Mouse (Mus musculus): ENCODE data around the gene Ipo4. TPM values are rescaled to one million over a fixed set of nuclear protein-coding genes. Genes with fewer than 3 reads are reported as not detected.

The Ipo4 gene
- polyA plus RNA-seq, 1 experiment from 2014 or later, result 68.5 TPM

DNA sequence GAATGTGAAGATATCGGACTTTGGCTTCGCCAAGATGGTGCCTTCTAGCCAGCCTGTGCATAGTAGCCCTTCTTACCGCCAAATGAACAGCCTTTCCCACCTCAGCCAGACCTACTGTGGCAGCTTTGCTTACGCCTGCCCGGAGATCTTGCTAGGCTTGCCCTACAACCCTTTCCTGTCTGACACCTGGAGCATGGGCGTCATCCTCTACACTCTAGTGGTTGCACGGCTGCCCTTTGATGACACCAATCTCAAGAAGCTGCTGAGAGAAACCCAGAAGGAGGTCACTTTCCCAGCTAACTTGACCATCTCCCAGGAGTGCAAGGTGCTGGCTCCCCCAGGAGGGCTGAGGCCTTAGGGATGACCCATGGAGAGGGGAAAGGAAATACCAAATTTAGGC lies 15.8 kb upstream of the Ipo4 start:
- no peak for ATAC-seq (ENCODE audit: low FRiP score)
- H3K27ac ChIP-seq, result no peak overlapping the region
- WGBS, result 88% methylated on average over 7 of the region's 7 CpGs

DNA sequence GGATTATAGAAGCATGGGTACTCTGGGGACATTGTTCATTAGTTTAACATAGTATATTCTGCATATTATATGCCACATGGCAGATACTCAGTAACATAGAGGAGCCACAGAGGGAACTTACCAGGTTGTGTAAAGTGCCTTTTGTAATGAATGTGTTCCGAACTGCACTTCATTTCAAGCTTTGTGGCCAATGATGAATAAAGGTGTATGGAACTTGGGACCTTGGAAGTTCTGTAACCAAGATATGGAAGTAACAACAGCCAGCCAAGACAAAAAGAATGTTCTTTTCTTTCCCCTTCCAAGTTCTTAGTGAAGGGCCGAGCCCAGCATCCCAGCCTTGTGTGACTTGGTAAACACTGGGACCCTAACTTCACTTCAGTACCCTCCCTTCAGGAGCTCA lies 14.1 kb upstream of the Ipo4 start, which contains the start of gene Tssk4:
TSS of gene Tssk4 (plus strand) at position 301 of the 400 bp plus-strand sequence.
- peaks cover 4% of the 10 kb centered on the region; the same call in 1 of the 2 replicates for H3K36me3 ChIP-seq (replicated peaks)
- no peak for ATAC-seq (ENCODE audit: low FRiP score)
- no peaks in the 10 kb centered on the region for H3K27me3 ChIP-seq
- H3K9ac ChIP-seq, result no peak within 1 kb of the TSS
- no peaks in the 10 kb centered on the region for H3K9me3 ChIP-seq
- peaks cover 5% of the 10 kb centered on the region for H3K4me1 ChIP-seq
- no peak within 1 kb of the TSS for H3K4me3 ChIP-seq (replicated peaks)
- 93% methylated on average over 2 of the region's 2 CpGs for WGBS
- H3K4me2 ChIP-seq, result no peak within 1 kb of the TSS
- H3K27ac ChIP-seq, result no peak within 1 kb of the TSS

More for the DNA sequence above, 15.8 kb upstream of the Ipo4 start:
- peaks cover under 1% of the 10 kb centered on the region; the same call in 1 of the 2 replicates for H3K36me3 ChIP-seq (replicated peaks)
- H3K4me1 ChIP-seq, result no peaks in the 10 kb centered on the region
- no peak overlapping the region for H3K4me2 ChIP-seq
- no peaks in the 10 kb centered on the region for H3K27me3 ChIP-seq
- H3K9me3 ChIP-seq, result no peaks in the 10 kb centered on the region
- H3K9ac ChIP-seq, result no peak overlapping the region
- H3K4me3 ChIP-seq (replicated peaks), result no peak overlapping the region

DNA sequence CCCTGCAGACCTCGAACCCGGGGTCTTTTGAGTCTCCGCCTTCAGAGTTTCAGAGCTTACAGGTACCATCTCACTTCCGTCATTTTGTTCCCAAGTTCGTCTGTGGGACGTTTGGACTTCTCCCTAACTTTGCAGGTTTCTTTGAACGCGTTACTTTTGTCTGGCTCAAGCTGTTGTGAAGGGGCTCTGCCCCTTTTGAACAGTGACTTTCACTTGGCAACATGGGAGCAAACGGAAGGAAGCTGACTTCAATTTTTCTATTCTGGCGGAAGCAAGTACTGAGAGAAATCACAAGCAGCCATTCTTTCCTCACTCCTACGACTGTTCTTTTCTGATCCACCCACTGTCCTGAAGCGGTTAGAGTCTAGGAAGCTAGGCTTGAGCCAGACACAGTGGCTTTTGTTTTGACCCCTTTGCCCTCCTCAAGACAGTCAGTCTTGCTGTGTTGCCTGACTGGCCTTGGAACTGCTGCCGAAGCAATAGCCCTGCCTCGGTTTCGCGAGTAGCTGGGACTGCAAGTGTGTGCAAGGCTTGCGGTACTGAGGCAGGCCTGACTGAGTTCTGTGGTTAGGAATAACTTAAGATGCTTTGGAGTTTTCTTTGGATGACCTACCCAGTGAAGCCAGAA lies 8.6 kb upstream of the Ipo4 start:
- no peak overlapping the region for H3K27ac ChIP-seq
- WGBS, result 33% methylated on average over 17 of the region's 17 CpGs
- peak overlapping the region; percentile 90 for H3K9ac ChIP-seq
- ATAC-seq (ENCODE audit: low FRiP score), result no peak
- peak overlapping the region; percentile 92 for H3K4me3 ChIP-seq (replicated peaks)
- no peaks in the 10 kb centered on the region for H3K27me3 ChIP-seq
- peaks cover 24% of the 10 kb centered on the region for H3K36me3 ChIP-seq (replicated peaks)
- no peaks in the 10 kb centered on the region for H3K9me3 ChIP-seq
- H3K4me2 ChIP-seq, result peak overlapping the region; percentile 90
- H3K4me1 ChIP-seq, result peaks cover 25% of the 10 kb centered on the region

DNA sequence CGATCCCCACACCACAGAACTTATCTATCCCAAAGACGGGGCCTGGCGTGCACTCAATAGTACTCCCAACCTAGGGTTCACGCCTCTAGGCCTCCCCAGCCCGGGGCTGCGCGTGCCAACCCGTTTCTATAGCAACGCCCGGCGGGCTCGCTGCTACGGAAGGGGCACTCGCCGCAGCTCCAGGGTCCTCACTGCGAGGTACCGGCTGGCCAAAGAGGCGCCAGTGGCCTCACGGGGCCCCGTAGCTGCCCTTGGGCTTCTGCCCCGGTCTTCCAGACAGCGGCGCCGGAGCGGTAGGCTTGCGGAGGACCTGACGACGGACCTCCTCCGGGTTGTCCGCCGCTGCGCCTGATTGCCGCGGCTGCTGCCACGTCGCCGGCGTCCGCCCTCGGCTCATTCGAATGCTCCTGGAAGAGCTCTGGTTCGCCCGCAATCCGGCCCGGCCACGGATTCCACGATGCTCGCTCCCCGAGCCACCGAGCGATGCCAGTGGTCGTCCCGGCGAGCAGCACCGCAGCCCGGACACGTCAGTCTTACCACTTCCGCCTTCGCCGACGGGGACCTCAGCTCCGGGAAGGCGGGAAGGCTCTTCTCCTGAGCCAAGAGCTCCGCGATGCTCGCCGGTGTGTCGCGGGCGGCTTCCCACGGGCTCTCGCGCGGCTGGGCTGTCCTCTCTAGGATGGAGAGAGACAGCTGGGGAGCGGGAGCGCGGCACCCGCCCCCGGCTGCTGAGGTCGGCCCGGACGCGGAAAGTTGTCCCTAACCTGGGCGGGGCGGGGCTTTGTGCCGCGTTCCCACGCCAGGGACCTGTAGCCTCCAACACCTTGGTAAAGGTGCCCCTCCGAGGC lies 7.5 kb upstream of the Ipo4 start, which contains the start of gene Tm9sf1:
TSS of gene Tm9sf1 (minus strand) at position 747 of the 848 bp plus-strand sequence.
- under 1% methylated on average over 87 of the region's 89 CpGs for WGBS
- Histone ChIP-seq H3K9ac (peak within 1 kb of the TSS; percentile 90), H3K4me1 (peaks cover 25% of the 10 kb centered on the region), H3K27ac (peak within 1 kb of the TSS; percentile 94), H3K4me2 (peak within 1 kb of the TSS; percentile 90), H3K4me3 (replicated peaks) (peak within 1 kb of the TSS; percentile 92), H3K36me3 (replicated peaks) (peaks cover 35% of the 10 kb centered on the region), H3K27me3 (no peaks in the 10 kb centered on the region), H3K9me3 (no peaks in the 10 kb centered on the region)
- ATAC-seq (ENCODE audit: low FRiP score), result peak; percentile 90

DNA sequence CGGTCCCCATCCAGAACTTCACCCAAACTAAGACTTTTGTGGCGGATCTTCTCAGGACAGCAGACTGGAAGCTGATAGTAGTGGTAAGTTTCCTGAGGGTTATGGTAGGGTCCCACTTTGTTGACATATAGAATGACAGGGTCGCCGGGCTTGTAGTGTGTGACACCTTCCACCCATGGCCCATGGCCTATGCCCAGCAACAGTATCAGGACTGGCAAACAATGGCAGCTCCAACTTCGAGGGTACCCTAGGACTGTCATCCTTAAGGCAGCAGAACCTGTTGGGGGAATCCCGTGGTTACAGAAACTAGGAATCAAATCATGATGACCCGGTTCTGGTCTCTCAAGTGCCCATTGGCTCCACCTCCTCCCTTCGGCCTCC lies 6.9 kb upstream of the Ipo4 start:
- peaks cover 41% of the 10 kb centered on the region for H3K36me3 ChIP-seq (replicated peaks)
- no peaks in the 10 kb centered on the region for H3K9me3 ChIP-seq
- H3K4me2 ChIP-seq, result peak overlapping the region; percentile 90
- H3K27me3 ChIP-seq, result no peaks in the 10 kb centered on the region
- WGBS, result 26% methylated on average over 8 of the region's 8 CpGs
- H3K4me3 ChIP-seq (replicated peaks), result peak overlapping the region; percentile 92
- peaks cover 25% of the 10 kb centered on the region for H3K4me1 ChIP-seq
- peak overlapping the region; percentile 90 for H3K9ac ChIP-seq
- H3K27ac ChIP-seq, result peak overlapping the region; percentile 94
- ATAC-seq (ENCODE audit: low FRiP score), result peak; percentile 59

DNA sequence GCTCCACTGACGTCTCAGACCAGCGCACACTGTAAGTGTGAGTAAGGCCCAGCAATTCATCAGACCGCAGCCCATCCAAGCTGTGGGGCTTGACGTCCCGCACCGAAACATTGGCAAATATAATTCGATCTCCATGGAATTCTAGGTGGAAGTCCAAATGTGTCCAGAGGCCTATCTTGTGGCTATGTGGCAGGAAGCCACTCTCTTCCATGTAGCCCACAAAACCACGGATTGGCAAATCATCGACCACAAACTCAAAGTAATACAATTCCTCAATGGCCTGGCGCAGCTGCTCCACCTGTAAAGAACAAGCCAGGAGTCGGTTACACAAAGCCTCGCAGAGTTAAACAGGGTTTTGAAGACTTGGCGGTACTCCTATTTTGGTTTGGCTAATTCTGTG lies 5.5 kb upstream of the Ipo4 start:
- H3K9me3 ChIP-seq, result no peaks in the 10 kb centered on the region
- H3K9ac ChIP-seq, result no peak overlapping the region
- H3K4me1 ChIP-seq, result peaks cover 26% of the 10 kb centered on the region
- peaks cover 49% of the 10 kb centered on the region for H3K36me3 ChIP-seq (replicated peaks)
- H3K27ac ChIP-seq, result no peak overlapping the region
- H3K4me3 ChIP-seq (replicated peaks), result no peak overlapping the region
- no peak overlapping the region for H3K4me2 ChIP-seq
- no peaks in the 10 kb centered on the region for H3K27me3 ChIP-seq
- 92% methylated on average over 13 of the region's 13 CpGs for WGBS
- ATAC-seq (ENCODE audit: low FRiP score), result no peak

DNA sequence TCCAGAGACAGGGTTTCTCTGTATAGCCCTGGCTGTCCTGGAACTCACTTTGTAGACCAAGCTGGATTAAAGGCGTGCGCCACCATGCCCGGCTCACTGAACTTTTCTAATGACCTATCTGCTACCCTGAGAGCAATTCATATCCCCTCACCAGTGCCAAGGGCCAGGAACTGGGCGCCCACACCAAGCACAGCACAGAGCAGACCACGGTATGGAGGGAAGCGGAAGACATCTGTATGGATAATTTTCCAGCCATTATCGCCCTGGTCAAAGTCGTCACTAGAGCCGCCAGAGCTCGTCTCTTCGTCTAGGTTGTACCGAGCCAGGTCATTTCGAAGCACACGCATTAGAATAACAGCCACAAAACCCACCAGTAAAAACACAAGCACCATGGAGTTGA lies 5.1 kb upstream of the Ipo4 start:
- H3K4me1 ChIP-seq, result peaks cover 30% of the 10 kb centered on the region
- ATAC-seq (ENCODE audit: low FRiP score), result no peak
- 97% methylated on average over 14 of the region's 14 CpGs for WGBS
- no peak overlapping the region for H3K4me2 ChIP-seq
- H3K27me3 ChIP-seq, result no peaks in the 10 kb centered on the region
- H3K36me3 ChIP-seq (replicated peaks), result peaks cover 47% of the 10 kb centered on the region
- H3K4me3 ChIP-seq (replicated peaks), result no peak overlapping the region
- no peak overlapping the region for H3K9ac ChIP-seq
- no peaks in the 10 kb centered on the region for H3K9me3 ChIP-seq
- H3K27ac ChIP-seq, result no peak overlapping the region

DNA sequence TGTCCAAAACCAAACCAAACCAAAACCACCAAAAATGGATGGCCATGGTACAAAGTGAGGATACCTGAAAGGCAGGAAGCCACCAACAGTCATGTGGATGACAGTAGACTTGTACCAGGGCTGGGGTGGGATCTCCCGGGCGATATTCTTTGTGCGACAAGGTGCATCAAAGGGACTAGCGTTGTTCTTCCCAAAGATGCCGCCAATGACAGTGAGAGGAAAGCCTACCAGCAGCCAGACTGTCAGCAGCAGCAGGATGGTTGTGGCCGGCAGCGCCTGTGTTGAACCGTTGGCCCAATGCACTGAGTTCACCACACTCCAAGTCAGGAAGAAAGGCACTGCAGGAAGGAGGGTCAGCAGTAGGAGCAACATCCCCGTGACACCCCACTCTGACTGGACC lies 2.0 kb upstream of the Ipo4 start, which contains the start of gene Gm49378:
TSS of gene Gm49378 (minus strand) at position 101 of the 400 bp plus-strand sequence.
- H3K27me3 ChIP-seq, result no peaks in the 10 kb centered on the region
- peaks cover 27% of the 10 kb centered on the region for H3K4me1 ChIP-seq
- no peak within 1 kb of the TSS for H3K9ac ChIP-seq
- peaks cover 63% of the 10 kb centered on the region for H3K36me3 ChIP-seq (replicated peaks)
- no peak for ATAC-seq (ENCODE audit: low FRiP score)
- WGBS, result 92% methylated on average over 9 of the region's 9 CpGs
- H3K4me2 ChIP-seq, result no peak within 1 kb of the TSS
- H3K9me3 ChIP-seq, result no peaks in the 10 kb centered on the region
- H3K27ac ChIP-seq, result no peak within 1 kb of the TSS
- no peak within 1 kb of the TSS for H3K4me3 ChIP-seq (replicated peaks)

DNA sequence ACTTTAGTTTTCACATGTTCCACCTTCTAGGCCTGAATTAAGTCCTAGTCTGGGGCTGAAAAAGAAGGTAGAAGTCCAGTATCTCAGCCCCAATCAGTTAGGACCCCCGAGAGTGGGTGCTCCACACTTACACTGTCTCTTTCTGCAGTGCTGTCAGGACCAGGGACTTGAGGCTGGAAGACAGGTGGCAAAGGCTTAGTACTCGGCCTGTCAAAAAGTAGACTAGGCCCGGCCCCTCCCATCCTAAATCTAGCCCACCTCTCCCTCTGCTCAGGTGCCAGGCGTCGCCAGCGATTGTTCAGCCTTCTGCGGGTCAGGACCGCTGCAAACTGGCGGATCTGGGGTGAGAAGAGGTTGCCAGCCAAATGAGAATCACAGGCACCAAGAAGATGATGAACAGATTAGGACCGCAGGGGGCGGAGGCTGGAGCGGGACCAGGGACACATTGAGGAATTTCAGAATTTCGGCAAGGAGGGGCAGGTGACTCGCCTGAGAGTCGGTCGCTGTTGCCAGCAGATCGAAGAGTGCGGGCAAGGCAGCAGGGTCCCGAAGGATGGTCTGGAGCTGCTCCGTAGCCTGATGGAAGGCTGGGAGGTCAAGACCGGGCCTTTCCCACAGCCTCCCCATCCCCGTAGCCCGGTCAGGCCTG lies 759 bp downstream of the Ipo4 start:
- peak; percentile 5 for ATAC-seq (ENCODE audit: low FRiP score)
- H3K4me2 ChIP-seq, result peak overlapping the region; percentile 91
- no peaks in the 10 kb centered on the region for H3K27me3 ChIP-seq
- peak overlapping the region; percentile 80 for H3K27ac ChIP-seq
- H3K9me3 ChIP-seq, result no peaks in the 10 kb centered on the region
- WGBS, result 4% methylated on average over 23 of the region's 23 CpGs
- H3K36me3 ChIP-seq (replicated peaks), result peaks cover 77% of the 10 kb centered on the region
- peak overlapping the region; percentile 68 for H3K4me3 ChIP-seq (replicated peaks)
- H3K9ac ChIP-seq, result peak overlapping the region; percentile 82
- peaks cover 18% of the 10 kb centered on the region for H3K4me1 ChIP-seq

DNA sequence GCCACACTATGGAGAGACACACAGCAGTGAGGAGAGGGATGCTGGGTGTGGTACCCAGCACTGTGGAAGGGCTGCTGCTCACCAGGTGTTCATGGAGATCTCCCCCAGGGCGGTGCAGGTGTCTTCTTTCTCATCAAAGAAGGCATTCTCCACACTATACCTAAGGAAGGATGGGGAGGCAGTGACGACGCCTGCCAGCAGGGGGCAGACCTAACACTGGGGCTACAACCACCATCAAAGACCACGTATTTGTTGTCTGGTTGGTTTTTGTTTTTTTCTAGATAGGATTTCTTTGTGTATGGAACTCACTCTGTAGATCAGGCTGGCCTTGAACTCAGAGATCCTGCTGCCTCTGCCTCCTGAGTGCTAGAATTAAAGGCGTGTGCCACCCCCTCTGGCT lies 6.4 kb downstream of the Ipo4 start:
- Histone ChIP-seq H3K4me1 (peaks cover 4% of the 10 kb centered on the region; the same call in 1 of the 2 replicates), H3K27ac (no peak overlapping the region), H3K36me3 (replicated peaks) (peaks cover 99% of the 10 kb centered on the region), H3K9me3 (no peaks in the 10 kb centered on the region), H3K27me3 (no peaks in the 10 kb centered on the region), H3K4me3 (replicated peaks) (no peak overlapping the region), H3K9ac (no peak overlapping the region), H3K4me2 (no peak overlapping the region)
- ATAC-seq (ENCODE audit: low FRiP score), result no peak
- WGBS, result 59% methylated on average over 5 of the region's 5 CpGs

DNA sequence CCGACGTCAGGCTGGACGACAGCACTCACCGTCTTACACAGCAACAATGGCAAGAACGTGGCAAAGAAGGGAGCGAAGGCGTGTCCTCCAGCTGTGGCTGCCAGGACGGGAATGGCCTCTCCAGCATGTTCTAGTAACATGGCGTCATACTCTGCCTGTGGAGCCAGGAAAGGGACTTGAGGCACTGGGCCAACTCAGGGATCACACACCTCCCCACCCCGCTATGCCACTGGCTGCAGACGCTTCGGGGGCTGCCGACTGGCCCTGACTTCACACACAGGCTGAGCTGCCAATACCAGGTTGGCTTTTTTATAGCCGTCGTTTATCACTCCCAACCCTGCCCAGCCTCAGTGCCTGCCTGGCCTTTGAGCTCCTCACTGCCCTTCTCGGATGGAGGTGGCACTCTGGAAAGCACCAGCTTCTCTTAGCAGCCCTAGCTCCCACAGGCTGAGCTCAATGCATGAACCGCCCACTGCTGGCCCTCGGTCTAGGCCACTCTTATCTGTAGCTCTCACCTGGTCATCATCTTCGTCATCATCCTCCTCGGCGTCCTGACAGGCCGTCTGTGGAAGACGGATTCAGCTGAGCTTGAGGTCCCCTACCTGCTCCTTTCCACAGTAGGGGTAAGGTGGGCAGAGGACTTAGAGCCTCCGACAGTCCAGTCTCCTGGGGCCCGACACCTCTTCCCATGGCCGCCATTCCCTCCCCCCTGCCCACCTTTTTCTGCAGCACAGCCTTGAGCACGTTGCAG lies 7.5 kb downstream of the Ipo4 start:
- no peak overlapping the region for H3K4me2 ChIP-seq
- H3K4me1 ChIP-seq, result no peaks in the 10 kb centered on the region
- no peak overlapping the region for H3K4me3 ChIP-seq (replicated peaks)
- WGBS, result 93% methylated on average over 27 of the region's 27 CpGs
- peaks cover 94% of the 10 kb centered on the region for H3K36me3 ChIP-seq (replicated peaks)
- H3K27me3 ChIP-seq, result no peaks in the 10 kb centered on the region
- no peak overlapping the region for H3K9ac ChIP-seq
- ATAC-seq (ENCODE audit: low FRiP score), result no peak
- H3K27ac ChIP-seq, result no peak overlapping the region
- no peaks in the 10 kb centered on the region for H3K9me3 ChIP-seq

All from forebrain, embryonic 12.5 days (tissue).